Comparison of ENCODE assay signal across 8 mouse cellular contexts in the genomic region with DNA sequence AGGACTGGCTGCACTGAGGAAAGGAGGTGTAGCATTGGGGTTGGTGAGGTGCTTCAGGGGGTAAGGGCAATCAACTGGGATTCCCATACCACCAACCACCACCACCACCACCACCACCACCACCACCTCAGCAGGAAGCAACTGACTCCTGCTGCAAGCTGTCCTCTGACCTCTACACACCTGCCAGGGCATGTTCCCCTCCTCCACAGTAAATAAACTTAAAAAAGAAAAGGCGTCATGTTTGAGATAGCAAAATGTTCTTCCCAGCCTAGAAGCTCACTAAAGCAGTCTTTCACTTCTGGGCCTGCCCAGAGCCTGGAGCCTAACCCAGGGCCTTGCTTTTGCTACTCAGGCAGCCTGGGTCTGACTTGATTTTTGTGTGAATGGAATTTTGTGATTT. TPM values are rescaled to one million over a fixed set of nuclear protein-coding genes. Genes with fewer than 3 reads are reported as not detected.
DNase-seq lines count a peak whose midpoint lies in the region; ATAC-seq lines count a peak whose summit lies in the region.

No protein-coding gene starts in this region.

- no peak overlapping the region for H3K9ac ChIP-seq in forebrain, embryonic 13.5 days
- H3K9ac ChIP-seq in forebrain, embryonic 11.5 days (ENCODE audit: low read length): no peak overlapping the region
- no peak overlapping the region for H3K9ac ChIP-seq in midbrain, embryonic 12.5 days (replicated peaks)

- DNase-seq in forebrain, embryonic 11.5 days (ENCODE audit: low spot score): no peak
- peak; percentile 2 to 24 for DNase-seq in thymus, postnatal 36 days
- DNase-seq in frontal cortex, postnatal 25 days (ENCODE audit: low spot score in 2 of 2): no peak

- H3K9me3 ChIP-seq in forebrain, embryonic 13.5 days (replicated peaks): no peaks in the 10 kb centered on the region
- H3K9me3 ChIP-seq in forebrain, embryonic 11.5 days (ENCODE audit: control insufficient read depth, low read length): no peaks in the 10 kb centered on the region
- H3K9me3 ChIP-seq in megakaryocyte, embryonic 14.5 days: no peaks in the 10 kb centered on the region
- H3K9me3 ChIP-seq in midbrain, embryonic 12.5 days: no peaks in the 10 kb centered on the region

- peaks cover 38% of the 10 kb centered on the region for H3K4me1 ChIP-seq in forebrain, embryonic 13.5 days
- peaks cover 5% of the 10 kb centered on the region; the same call in 1 of the 2 replicates for H3K4me1 ChIP-seq in forebrain, embryonic 11.5 days (replicated peaks; ENCODE audit: control insufficient read depth, insufficient read depth, low read length)
- H3K4me1 ChIP-seq in megakaryocyte, embryonic 14.5 days: peaks cover 67% of the 10 kb centered on the region
- H3K4me1 ChIP-seq in midbrain, embryonic 12.5 days: peaks cover 43% of the 10 kb centered on the region

- peak overlapping the region; percentile 90; the same call in 1 of the 2 replicates for H3K4me2 ChIP-seq in forebrain, embryonic 13.5 days
- H3K4me2 ChIP-seq in forebrain, embryonic 11.5 days (ENCODE audit: low read depth, low read length, severe bottlenecking): no peak overlapping the region
- H3K4me2 ChIP-seq in midbrain, embryonic 12.5 days (replicated peaks): peak overlapping the region; percentile 81

- H3K27ac ChIP-seq in forebrain, embryonic 13.5 days: no peak overlapping the region
- H3K27ac ChIP-seq in forebrain, embryonic 11.5 days (ENCODE audit: low read depth, low read length): no peak overlapping the region
- no peak overlapping the region for H3K27ac ChIP-seq in midbrain, embryonic 12.5 days (replicated peaks)

- H3K36me3 ChIP-seq in forebrain, embryonic 13.5 days (ENCODE audit: poor library complexity, severe bottlenecking): 0 out of 2 replicates have a peak, but pooled peaks cover 7% of the 10 kb centered on the region
- H3K36me3 ChIP-seq in forebrain, embryonic 11.5 days (ENCODE audit: control insufficient read depth, insufficient read depth, low read length): no peaks in the 10 kb centered on the region
- peaks cover 33% of the 10 kb centered on the region for H3K36me3 ChIP-seq in megakaryocyte, embryonic 14.5 days (replicated peaks; ENCODE audit: low read length)
- H3K36me3 ChIP-seq in midbrain, embryonic 12.5 days: 0 out of 2 replicates have a peak, but pooled peaks cover 3% of the 10 kb centered on the region

- H3K27me3 ChIP-seq in forebrain, embryonic 13.5 days: no peaks in the 10 kb centered on the region
- no peaks in the 10 kb centered on the region for H3K27me3 ChIP-seq in forebrain, embryonic 11.5 days (ENCODE audit: control insufficient read depth, insufficient read depth, low read length)
- no peaks in the 10 kb centered on the region for H3K27me3 ChIP-seq in megakaryocyte, embryonic 14.5 days (replicated peaks)
- H3K27me3 ChIP-seq in midbrain, embryonic 12.5 days: no peaks in the 10 kb centered on the region

- peak overlapping the region; percentile 97; the same call in 1 of the 2 replicates for H3K4me3 ChIP-seq in forebrain, embryonic 13.5 days
- no peak overlapping the region; the same call in 1 of the 2 replicates for H3K4me3 ChIP-seq in forebrain, embryonic 11.5 days (ENCODE audit: low read depth, low read length)
- peak overlapping the region; percentile 64 for H3K4me3 ChIP-seq in megakaryocyte, embryonic 14.5 days (replicated peaks)
- H3K4me3 ChIP-seq in midbrain, embryonic 12.5 days: peak overlapping the region; percentile 99; the same call in 1 of the 2 replicates

- WGBS in forebrain, embryonic 13.5 days: 100% methylated on average over 1 of the region's 1 CpGs
- 73% methylated on average over 1 of the region's 1 CpGs for WGBS in forebrain, embryonic 11.5 days
- 95% methylated on average over 1 of the region's 1 CpGs for WGBS in midbrain, embryonic 12.5 days

- ATAC-seq in forebrain, embryonic 13.5 days: no peak
- no peak for ATAC-seq in forebrain, embryonic 11.5 days (replicated peaks; ENCODE audit: low FRiP score)
- no peak for ATAC-seq in megakaryocyte, adult 5-6 weeks (ENCODE audit: poor library complexity, severe bottlenecking)
- no peak for ATAC-seq in midbrain, embryonic 12.5 days (ENCODE audit: low FRiP score, low read depth)
- no peak for ATAC-seq in frontal cortex, adult (ENCODE audit: low TSS enrichment)

RNA-seq across cellular contexts. Expression of gene Atxn2, which starts 3.2 kb away (rescaled TPM):
- 57.2 and 60.8 TPM in 2 replicates for polyA plus RNA-seq in forebrain, embryonic 13.5 days (2015; fragmentation: Nextera tagmentation; extraction: Ambion mirVana)
- polyA plus RNA-seq in forebrain, embryonic 11.5 days (2014; fragmentation: Nextera tagmentation; extraction: Ambion mirVana): 99.2 and 102 TPM in 2 replicates
- 42.8 and 45.7 TPM in 2 replicates for polyA plus RNA-seq in megakaryocyte, embryonic 14.5 days (2012; ENCODE audit: insufficient read depth, low replicate concordance)
- 46.3 and 50.9 TPM in 2 replicates for total RNA-seq in megakaryocyte, adult 5-6 weeks (2015)
- total RNA-seq in megakaryocyte, adult 5-6 weeks (2017): 33.2 and 46.3 TPM in 2 replicates
- polyA plus RNA-seq in midbrain, embryonic 12.5 days (2016; fragmentation: Nextera tagmentation; extraction: Ambion mirVana): 68.1 and 77.6 TPM in 2 replicates

RNA-seq across cellular contexts. Expression of gene Brap, which starts 54.0 kb away (rescaled TPM):
- 40.9 and 42.7 TPM in 2 replicates for polyA plus RNA-seq in forebrain, embryonic 13.5 days (2015; fragmentation: Nextera tagmentation; extraction: Ambion mirVana)
- 45.5 and 48.1 TPM in 2 replicates for polyA plus RNA-seq in forebrain, embryonic 11.5 days (2014; fragmentation: Nextera tagmentation; extraction: Ambion mirVana)
- 9.6 and 10.7 TPM in 2 replicates for polyA plus RNA-seq in megakaryocyte, embryonic 14.5 days (2012; ENCODE audit: insufficient read depth, low replicate concordance)
- total RNA-seq in megakaryocyte, adult 5-6 weeks (2015): 22.7 and 25.6 TPM in 2 replicates
- 53.5 and 71.5 TPM in 2 replicates for total RNA-seq in megakaryocyte, adult 5-6 weeks (2017)
- polyA plus RNA-seq in midbrain, embryonic 12.5 days (2016; fragmentation: Nextera tagmentation; extraction: Ambion mirVana): 49.0 and 51.5 TPM in 2 replicates

RNA-seq across cellular contexts. Expression of gene Acad10, which starts 54.0 kb away (rescaled TPM):
- polyA plus RNA-seq in forebrain, embryonic 13.5 days (2015; fragmentation: Nextera tagmentation; extraction: Ambion mirVana): 0.87 and 1.8 TPM in 2 replicates
- polyA plus RNA-seq in forebrain, embryonic 11.5 days (2014; fragmentation: Nextera tagmentation; extraction: Ambion mirVana): 1.9 TPM in 2 replicates
- polyA plus RNA-seq in megakaryocyte, embryonic 14.5 days (2012; ENCODE audit: insufficient read depth, low replicate concordance): 3.4 TPM in 1 of 2 replicates, not detected in the other
- total RNA-seq in megakaryocyte, adult 5-6 weeks (2015): 0.46 and 0.60 TPM in 2 replicates
- total RNA-seq in megakaryocyte, adult 5-6 weeks (2017): 0.69 and 1.4 TPM in 2 replicates
- 1.9 and 2.3 TPM in 2 replicates for polyA plus RNA-seq in midbrain, embryonic 12.5 days (2016; fragmentation: Nextera tagmentation; extraction: Ambion mirVana)

Comparison
In these comparisons a context has a peak if more than half of its experiments do, and no peak if none do; other contexts are left out.
1. DNase-seq: peak in thymus, postnatal 36 days (2 of 2); none in forebrain, embryonic 11.5 days (single experiment) and frontal cortex, postnatal 25 days (0 of 2).